Mouse (Mus musculus) CD4-positive, CD25-positive, alpha-beta regulatory T cell, adult 2 months (primary cell): ENCODE measurements around the gene Crebl2.

Experiments
- DNase-seq: peaks from one replicate; pipeline ENCODE4 v3.0.0-alpha.2; 2012; ENCODE audit warnings: low read depth, low spot score

Crebl2 gene

DNA sequence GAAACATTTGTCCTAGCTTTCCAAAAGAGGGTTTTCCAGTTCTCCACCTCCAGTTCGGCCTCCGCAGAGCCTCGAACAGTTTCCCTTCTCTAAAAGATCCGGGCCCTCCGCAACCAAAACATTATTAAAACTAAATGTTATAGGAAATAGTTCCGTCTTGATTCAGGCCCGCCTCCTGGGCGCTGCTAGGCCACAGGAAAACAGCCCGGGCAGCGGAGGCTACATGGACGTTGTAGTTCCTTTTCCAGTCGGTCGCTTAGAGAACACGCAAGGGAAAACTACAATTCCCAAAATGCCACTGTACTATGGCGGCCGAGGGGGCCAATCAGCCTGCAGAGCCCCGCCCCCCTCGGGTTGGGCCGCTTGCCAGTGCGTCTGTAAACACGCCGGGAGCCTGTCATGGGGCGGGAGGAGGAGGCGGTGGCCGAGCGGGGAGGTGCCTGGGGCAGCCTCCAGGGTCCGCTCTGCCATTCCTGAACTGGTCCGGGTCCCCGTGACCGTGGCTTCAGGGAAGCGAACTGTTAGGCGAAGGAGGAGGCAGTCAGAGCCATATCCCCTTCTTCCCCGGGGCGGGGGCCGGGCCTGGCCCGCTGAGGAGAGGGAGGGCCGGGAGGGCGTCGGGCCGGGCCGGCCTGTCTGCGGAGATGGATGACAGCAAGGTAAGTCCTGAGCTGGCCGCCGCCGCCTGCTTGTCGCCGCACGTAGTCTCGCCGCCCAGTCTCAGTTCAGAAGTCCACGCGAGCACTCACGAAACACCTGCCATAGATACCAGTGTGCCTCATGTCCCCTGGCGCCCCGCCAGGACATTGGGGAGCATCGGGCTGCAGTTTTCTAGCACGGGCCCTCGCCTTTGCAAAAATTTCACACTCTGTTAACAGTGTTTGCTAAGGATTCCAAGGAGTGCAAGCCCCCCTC is at the start of gene Crebl2:
Gene Crebl2, plus strand, starts transcription at position 369 of the 915 bp plus-strand sequence.
- peak; percentile 98 for DNase-seq

DNA sequence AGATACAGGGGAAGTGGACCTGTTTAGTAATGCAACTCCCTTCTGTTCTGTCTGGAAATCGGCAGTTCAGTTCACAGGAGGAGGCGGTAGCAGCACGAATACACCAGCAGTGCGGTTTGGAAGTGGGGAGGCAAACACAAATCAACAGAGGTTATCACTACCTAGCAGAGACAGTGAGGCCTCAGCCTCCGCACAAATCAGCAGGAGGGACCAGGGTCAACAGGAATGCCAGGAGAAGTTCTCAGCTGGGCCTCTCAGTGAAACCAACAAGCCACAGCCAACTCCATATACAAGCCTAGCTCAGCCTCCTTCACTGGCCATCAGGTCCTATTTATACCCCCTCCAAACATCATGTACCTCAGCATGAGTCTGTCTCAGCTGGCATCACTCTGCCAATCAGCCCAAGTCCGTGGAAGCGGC is 48.5 kb upstream of the Crebl2 start:
- DNase-seq = no peak

DNA sequence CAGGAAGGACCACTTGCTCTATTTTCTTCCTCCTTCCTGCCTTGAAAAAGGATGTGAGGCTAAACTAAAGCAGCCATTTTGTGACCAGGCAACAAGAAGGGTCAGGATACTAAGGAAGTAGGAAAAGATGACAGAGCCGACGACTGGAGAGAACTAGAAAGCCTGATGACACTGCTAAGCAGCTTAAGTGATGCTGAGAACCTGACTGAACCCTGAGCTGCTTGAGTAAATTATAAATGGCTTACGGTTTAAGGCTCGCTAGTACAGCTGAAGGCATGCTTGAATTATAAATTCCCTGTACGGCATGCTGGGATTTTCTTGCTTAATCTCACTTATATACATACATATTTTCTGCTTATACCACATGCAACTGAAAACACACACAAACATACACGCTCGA is 47.1 kb upstream of the Crebl2 start:
- no peak for DNase-seq

GRCm38 (mm10) chr6:134786426-134786825 is 43.5 kb upstream of the Crebl2 start:
- no peak for DNase-seq

DNA sequence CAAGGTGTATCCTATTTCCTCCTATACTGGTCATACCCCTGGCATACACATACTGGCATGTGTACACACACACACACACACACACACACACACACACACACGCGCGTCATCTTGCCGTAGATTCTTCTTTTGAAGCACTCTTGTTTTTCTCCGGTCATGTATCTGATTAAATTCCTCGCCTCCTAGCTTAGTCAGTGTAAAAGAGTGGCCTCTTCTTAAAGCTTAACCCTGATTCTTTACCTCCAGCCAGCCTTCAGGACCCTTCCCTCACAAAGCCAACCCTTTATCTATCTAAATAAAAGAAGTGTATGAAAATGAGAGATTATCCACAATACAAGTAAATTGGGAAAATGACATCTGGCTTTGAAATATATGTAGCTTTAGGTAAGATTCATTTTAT is 40.9 kb upstream of the Crebl2 start:
- no peak for DNase-seq

DNA sequence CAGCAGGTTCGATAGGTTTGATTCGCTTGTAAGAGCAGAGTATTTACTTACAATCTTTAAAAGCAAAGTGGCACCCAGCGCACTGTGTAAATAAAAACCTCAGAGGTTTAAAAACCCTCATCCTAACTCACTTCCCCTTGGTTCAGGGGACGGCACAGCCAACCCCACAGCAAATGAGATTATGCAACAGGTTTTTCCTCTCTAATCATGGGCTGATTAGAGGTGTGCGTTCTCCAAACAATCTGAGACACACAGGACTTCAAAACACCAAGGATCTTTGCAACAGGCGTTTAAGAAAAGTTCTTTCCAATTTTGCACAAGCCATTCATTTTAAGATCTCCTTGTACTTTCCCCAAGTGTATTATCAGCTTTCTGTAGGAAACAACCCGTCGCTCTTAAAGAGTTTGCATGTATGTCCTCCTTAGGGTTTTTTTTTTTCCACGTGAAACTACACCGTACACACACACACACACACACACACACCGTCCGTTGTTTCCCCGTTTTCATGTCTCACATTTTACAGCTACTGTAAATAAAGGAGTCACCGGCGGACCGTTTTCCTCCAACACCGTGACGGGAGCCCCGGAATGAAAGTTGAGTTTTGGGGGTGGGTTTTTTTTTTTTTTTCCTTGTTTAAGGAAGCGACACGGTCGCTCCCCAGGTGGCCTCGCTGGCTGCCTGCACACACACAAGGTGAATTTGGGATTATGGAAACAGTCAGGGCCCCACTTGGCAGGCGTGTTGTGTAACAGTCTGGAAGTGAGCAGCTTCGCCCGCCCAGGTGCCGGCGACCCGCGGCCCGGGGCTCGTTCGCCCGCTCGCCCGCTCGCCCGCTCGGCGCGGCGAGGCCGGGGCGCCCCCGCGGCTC is 38.5 kb upstream of the Crebl2 start:
- peak; percentile 69 for DNase-seq

DNA sequence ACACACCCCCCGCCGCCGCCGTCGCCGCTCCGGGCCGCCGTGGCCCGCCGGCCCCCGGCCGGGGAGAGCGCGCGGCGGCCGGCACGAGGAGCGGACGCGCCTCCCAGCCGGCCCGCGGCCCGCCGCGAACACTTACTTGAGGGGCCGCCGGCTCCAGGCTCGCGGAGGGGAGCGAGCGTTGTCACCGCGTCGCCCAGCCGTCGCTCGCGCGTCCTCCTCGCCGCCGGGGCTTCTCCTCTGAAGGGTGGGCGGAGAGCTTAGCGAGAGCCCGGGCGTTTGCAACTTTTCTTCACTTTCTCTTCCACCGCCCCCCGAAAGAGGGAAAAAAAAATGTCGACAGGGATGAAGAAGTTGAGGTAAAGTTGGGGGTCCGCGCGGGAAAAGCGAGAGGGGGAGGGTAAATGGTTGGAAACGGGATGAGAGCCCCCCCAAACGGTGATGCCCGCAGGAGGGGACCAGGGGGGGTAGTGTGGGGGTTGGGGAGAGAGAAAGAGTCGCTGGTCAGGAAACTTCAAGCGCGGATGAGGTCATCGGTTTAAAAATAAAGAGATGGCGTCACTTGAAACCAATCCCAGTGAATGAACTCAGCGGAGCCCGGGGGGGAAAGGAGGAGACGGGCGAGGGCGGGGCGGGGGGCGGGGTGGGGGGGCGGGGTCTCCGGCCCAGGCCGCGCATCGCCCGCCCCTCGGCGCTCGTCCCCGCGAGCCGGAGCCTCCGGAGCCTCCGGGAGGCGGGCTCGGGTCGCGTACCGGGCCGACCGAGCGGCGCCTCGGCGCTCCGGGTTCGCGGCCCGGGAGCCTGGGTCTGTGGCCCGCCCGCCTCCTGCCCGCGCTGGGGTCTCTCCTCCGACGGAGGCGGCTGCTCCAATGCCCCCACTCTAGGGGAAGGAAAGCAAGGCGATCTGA is 37.6 kb upstream of the Crebl2 start, which contains the start of gene Dusp16:
Gene Dusp16, minus strand, starts transcription at position 485 of the 905 bp plus-strand sequence.
- DNase-seq = peak; percentile 91

- DNase-seq = peak; percentile 24
These were observed 36.7 kb upstream of the Crebl2 start for GRCm38 (mm10) chr6:134793046-134793806.

- DNase-seq = peak; percentile 92
These were observed 35.9 kb upstream of the Crebl2 start for GRCm38 (mm10) chr6:134793911-134794520.

- DNase-seq = no peak
These were observed 33.7 kb upstream of the Crebl2 start for GRCm38 (mm10) chr6:134796297-134796696.

DNA sequence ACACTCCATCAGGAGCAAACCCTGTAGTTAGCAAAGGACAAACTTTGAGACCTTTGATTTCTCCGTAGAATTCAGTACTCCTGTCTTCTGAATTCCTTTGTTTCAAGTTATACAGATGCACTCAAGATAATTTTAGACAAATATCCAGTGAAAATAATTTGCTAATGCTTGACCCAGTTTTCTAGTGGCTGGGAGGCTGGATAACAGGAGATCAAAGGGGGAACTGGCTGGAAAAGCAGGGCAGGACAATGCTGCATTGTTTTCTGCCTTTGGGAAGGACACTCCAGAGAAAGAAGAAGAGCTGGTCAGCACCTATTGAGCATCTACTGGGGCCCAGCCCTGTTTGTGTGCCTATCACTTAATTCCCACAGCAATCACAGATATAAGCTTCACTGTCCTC is 28.5 kb upstream of the Crebl2 start:
- DNase-seq = no peak

DNA sequence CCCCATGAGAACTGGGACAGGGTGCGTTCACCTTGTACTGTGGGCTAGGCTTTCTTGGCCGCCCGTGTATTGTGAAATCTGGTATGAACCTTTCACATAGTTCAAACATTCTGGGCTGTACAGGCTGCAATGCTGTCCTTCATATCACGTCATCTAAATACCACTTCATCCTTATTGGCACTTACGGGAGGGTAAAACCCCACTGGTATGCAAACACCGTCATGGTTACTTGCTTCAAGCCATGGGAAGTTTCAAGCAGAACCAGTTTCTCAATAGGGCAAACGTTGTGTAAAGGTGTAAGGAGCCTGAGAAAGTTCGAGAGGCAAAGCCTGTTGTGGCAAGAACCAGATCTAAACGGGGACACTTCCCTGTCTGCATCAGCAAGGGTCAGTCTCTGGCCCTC is 27.3 kb upstream of the Crebl2 start:
- no peak for DNase-seq

- DNase-seq = no peak
These were observed 25.1 kb upstream of the Crebl2 start for GRCm38 (mm10) chr6:134804736-134805277.

DNA sequence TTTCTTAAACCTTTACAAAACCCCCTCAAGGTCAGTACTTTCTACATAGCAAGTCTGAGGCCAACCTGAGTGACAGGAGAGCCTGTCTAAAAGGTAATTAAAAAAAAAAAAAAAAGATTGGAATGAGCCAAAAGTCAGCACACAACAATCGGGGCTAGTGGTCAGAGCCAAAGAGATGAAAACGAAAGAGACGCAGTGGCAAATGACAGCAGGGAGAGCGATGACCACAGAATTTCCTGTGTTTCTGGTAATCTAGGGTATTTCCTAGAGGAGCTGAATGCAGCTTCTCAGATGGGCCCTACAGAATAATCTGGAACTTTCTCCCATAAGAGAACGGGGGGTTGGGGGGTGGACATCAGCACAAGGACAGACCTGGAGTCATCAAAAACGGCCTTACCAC is 23.8 kb upstream of the Crebl2 start:
- no peak for DNase-seq

DNA sequence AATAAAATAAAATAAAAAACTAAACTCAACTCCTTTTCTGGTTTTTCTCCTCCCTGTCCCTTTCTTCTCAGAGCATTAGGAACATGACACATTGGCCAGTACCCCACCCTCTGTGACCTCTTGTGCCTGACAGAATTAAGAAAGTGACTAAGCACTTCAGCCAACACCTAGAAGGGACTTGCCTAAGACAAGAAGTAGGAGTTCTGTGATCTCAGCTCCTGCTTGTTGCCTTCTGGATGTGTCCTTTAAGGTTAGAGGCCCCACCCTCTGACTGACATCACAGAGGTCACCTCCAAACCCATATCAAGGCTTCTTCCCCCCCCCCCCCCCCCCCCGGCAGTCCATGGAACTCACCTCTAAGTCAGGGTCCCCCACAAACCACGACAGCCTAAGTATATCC is 22.9 kb upstream of the Crebl2 start:
- no peak for DNase-seq

DNA sequence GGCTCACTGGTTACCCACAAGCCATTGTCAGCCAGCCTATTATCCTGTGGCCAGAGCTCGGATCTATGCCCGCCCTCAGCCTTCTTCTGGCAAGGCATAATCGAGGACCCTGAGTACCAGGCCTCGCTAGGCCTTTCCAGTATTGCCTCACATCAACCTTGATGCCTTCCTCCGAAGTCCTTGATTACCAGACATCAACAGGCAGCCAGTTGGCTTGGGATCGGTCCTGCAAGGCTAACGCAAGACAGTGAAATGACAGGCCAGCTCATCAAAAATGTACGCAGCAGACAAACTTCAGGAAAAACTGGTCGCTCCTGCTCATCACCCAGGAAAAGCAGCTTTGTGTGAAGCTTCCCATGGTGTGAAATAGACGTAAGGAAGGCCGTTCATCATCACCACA is 22.2 kb upstream of the Crebl2 start:
- DNase-seq = no peak

DNA sequence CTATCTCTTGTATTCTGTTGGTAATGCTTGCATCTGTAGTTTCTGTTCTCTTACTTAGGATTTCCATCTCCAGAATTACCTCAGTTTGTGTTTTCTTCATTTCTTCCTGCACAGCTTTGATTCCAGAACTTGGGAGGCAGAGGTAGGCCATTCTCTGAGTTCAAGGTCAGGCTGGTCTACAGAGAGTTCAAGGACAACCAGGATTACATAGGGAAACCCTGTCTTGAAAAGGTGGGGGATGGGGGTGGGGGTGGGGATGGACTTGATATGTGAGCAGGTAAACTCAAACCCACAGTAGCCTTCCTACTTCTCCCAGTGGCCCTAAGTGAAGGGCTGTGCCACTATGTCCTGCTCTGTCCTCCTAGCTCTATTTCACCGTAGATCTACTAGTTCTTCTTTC is 16.9 kb upstream of the Crebl2 start:
- DNase-seq = no peak

DNA sequence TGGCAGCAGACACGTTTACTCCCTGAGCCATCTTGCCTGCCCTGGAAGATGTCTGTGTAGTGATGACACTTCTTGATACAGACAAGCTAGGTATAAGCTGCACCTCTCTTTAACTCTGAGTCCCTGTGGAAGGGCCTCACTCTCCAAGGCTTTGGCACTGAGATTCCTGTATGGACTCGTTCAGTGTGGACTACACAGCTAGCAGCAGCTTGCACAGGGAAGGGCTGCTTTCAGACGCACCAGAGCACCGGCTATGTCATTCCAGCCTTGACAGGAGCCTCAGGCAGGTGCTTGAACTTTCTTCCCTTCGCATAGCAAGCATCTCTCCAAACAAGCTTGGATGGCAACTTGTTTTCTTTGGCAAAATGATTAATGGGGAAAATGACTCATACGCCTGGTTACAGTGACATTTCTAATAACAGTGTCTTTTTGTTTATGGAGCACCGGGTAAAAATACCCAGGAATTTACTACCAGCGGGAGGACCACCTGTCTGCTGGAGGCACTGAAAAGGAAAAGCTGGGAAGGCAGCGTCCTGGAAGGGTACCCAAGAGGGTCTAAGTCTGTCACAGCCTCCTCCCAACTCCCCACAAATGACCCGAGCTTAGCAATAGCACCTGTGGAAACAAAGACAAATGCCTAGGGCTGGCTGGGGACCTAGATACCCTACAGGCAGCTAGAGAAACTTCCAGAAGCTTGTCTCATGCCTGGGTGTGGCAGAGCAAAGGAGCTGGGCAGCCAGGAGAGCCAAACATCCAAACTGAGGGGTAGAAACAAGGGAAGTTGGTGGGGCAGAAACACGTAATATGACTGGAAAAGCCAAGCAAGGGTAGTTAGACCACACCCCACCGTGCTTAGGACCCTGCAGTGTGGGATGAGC is 12.7 kb upstream of the Crebl2 start:
- no peak for DNase-seq

- DNase-seq = no peak
These were observed 10.2 kb upstream of the Crebl2 start for GRCm38 (mm10) chr6:134819741-134820140.
